Mouse (Mus musculus) embryonic facial prominence, embryonic 14.5 days (tissue): ENCODE data around the gene Mcrip1. TPM values are rescaled to one million over a fixed set of nuclear protein-coding genes. Genes with fewer than 3 reads are reported as not detected.

Experiments
- ATAC-seq: fragments of 200-750 bp; cut with Nextera tagmentation; 2 replicates; pipeline ENCODE4 v1.8.0; 2017; ENCODE audit warnings: low read depth, moderate number of reproducible peaks, moderate TSS enrichment
- DNase-seq: peaks from one replicate; pipeline ENCODE4 v3.0.0-alpha.2; 2015; ENCODE audit warnings: low spot score
- H3K27ac ChIP-seq: fragments of 300-500 bp; sonication (generic); replicated peaks from 2 replicates; pipeline ENCODE4 v1.5.1; 2014; ENCODE audit warnings: low read depth, mild to moderate bottlenecking, low read length, moderate library complexity
- H3K27me3 ChIP-seq: fragments of 300-500 bp; sonication (generic); replicated peaks from 2 replicates; pipeline ENCODE4 v1.6.1; 2014; ENCODE audit warnings: low read length; ENCODE audit not compliant: control insufficient read depth, insufficient read depth
- H3K36me3 ChIP-seq: fragments of 300-500 bp; sonication (generic); 2 replicates; pipeline ENCODE4 v1.6.1; 2014; ENCODE audit warnings: low read length, mixed read lengths; ENCODE audit not compliant: control insufficient read depth, insufficient read depth
- H3K4me1 ChIP-seq: fragments of 300-500 bp; sonication (generic); 2 replicates; pipeline ENCODE4 v1.6.1; 2014; ENCODE audit warnings: antibody characterized with exemption, low read length; ENCODE audit not compliant: control insufficient read depth, insufficient read depth
- H3K4me2 ChIP-seq: fragments of 300-500 bp; sonication (generic); 2 replicates; pipeline ENCODE4 v1.6.1; 2014; ENCODE audit warnings: low read depth, mild to moderate bottlenecking, low read length, moderate library complexity, mixed read lengths
- H3K4me3 ChIP-seq: fragments of 300-500 bp; sonication (generic); 2 replicates; pipeline ENCODE4 v1.5.1; 2014; ENCODE audit warnings: low read depth, mild to moderate bottlenecking, low read length
- H3K9ac ChIP-seq: fragments of 300-500 bp; sonication (generic); 2 replicates; pipeline ENCODE4 v1.6.1; 2014; ENCODE audit warnings: low read depth, mild to moderate bottlenecking, low read length, moderate library complexity, mixed read lengths
- H3K9me3 ChIP-seq: fragments of 300-500 bp; sonication (generic); 2 replicates; pipeline ENCODE4 v1.6.1; 2016; ENCODE audit warnings: low read length; ENCODE audit not compliant: control insufficient read depth
- WGBS: fragments of 180-500 bp; shearing (Covaris S2); extraction: QIAGEN DNeasy Blood & Tissue Kit; methylation state at CpG from one replicate; pipeline ENCODE4 v1.1.7; 2014; 5-methylcytosine and 5-hydroxymethylcytosine counted together
- polyA plus RNA-seq: library from polyadenylated mRNA; unstranded; fragments of >200 nt; fragmentation: Nextera tagmentation; extraction: Ambion mirVana; gene quantifications from 2 replicates; pipeline ENCODE4 v1.2.1, GENCODE M21; 2014

Mcrip1 gene
- polyA plus RNA-seq, 1 experiment from 2014 or later, result 238 TPM

GRCm38 (mm10) chr11:120577211-120578023 lies 27.9 kb upstream of the Mcrip1 start:
- WGBS, result 81% methylated on average over 7 of the region's 7 CpGs
- no peak for DNase-seq

GRCm38 (mm10) chr11:120576365-120576981 lies 26.9 kb upstream of the Mcrip1 start:
- H3K9me3 ChIP-seq, result no peaks in the 10 kb centered on the region
- no peak overlapping the region for H3K4me3 ChIP-seq
- H3K4me2 ChIP-seq, result no peak overlapping the region
- H3K36me3 ChIP-seq, result peaks cover 34% of the 10 kb centered on the region
- no peak for ATAC-seq
- H3K27me3 ChIP-seq, result no peaks in the 10 kb centered on the region
- peaks cover 19% of the 10 kb centered on the region for H3K4me1 ChIP-seq
- DNase-seq, result no peak
- H3K9ac ChIP-seq, result no peak overlapping the region
- 86% methylated on average over 3 of the region's 3 CpGs for WGBS
- no peak overlapping the region for H3K27ac ChIP-seq

More at GRCm38 (mm10) chr11:120577211-120578023, 27.9 kb upstream of the Mcrip1 start:
- H3K4me2 ChIP-seq, result no peak overlapping the region
- H3K27me3 ChIP-seq, result no peaks in the 10 kb centered on the region
- H3K9ac ChIP-seq, result 0 out of 2 replicates have a peak overlapping the region, but pooled peaks have one; percentile 36
- no peaks in the 10 kb centered on the region for H3K9me3 ChIP-seq
- H3K4me1 ChIP-seq, result peaks cover 16% of the 10 kb centered on the region
- H3K4me3 ChIP-seq, result no peak overlapping the region
- no peak for ATAC-seq
- no peak overlapping the region for H3K27ac ChIP-seq
- H3K36me3 ChIP-seq, result peaks cover 33% of the 10 kb centered on the region

- Histone ChIP-seq H3K4me1 (peaks cover 25% of the 10 kb centered on the region), H3K27me3 (no peaks in the 10 kb centered on the region), H3K4me2 (no peak overlapping the region), H3K27ac (no peak overlapping the region), H3K36me3 (peaks cover 40% of the 10 kb centered on the region), H3K4me3 (no peak overlapping the region), H3K9ac (no peak overlapping the region), H3K9me3 (no peaks in the 10 kb centered on the region)
- DNase-seq (no peak), ATAC-seq (no peak)
These were observed 26.4 kb upstream of the Mcrip1 start for GRCm38 (mm10) chr11:120575940-120576339.

- 77% methylated on average over 2 of the region's 2 CpGs for WGBS
These were observed 25.5 kb upstream of the Mcrip1 start for GRCm38 (mm10) chr11:120575046-120575445.

GRCm38 (mm10) chr11:120574278-120574600 lies 24.7 kb upstream of the Mcrip1 start:
- H3K4me3 ChIP-seq, result peak overlapping the region; percentile 83
- peak overlapping the region; percentile 97 for H3K9ac ChIP-seq
- no peaks in the 10 kb centered on the region for H3K9me3 ChIP-seq
- H3K4me1 ChIP-seq, result peaks cover 17% of the 10 kb centered on the region
- no peaks in the 10 kb centered on the region for H3K27me3 ChIP-seq
- H3K4me2 ChIP-seq, result peak overlapping the region; percentile 92
- ATAC-seq (no peak), DNase-seq (no peak)
- peaks cover 46% of the 10 kb centered on the region for H3K36me3 ChIP-seq
- H3K27ac ChIP-seq, result peak overlapping the region; percentile 96
- 40% methylated on average over 5 of the region's 5 CpGs for WGBS

More at GRCm38 (mm10) chr11:120575046-120575445, 25.5 kb upstream of the Mcrip1 start:
- Histone ChIP-seq H3K9me3 (no peaks in the 10 kb centered on the region), H3K27ac (no peak overlapping the region), H3K9ac (0 out of 2 replicates have a peak overlapping the region, but pooled peaks have one; percentile 97), H3K4me1 (peaks cover 20% of the 10 kb centered on the region), H3K4me2 (no peak overlapping the region), H3K27me3 (no peaks in the 10 kb centered on the region), H3K36me3 (peaks cover 47% of the 10 kb centered on the region), H3K4me3 (no peak overlapping the region)
- DNase-seq, result no peak
- ATAC-seq, result no peak

- DNase-seq, result no peak
- Histone ChIP-seq H3K36me3 (peaks cover 46% of the 10 kb centered on the region), H3K4me3 (peak overlapping the region; percentile 83), H3K27ac (peak overlapping the region; percentile 96), H3K27me3 (no peaks in the 10 kb centered on the region), H3K4me2 (peak overlapping the region; percentile 92), H3K9me3 (no peaks in the 10 kb centered on the region), H3K9ac (peak overlapping the region; percentile 97), H3K4me1 (peaks cover 17% of the 10 kb centered on the region)
- 1% methylated on average over 23 of the region's 23 CpGs for WGBS
- no peak for ATAC-seq
These were observed 24.2 kb upstream of the Mcrip1 start for GRCm38 (mm10) chr11:120573585-120574277.

- Histone ChIP-seq H3K4me3 (peak within 1 kb of the TSS; percentile 83), H3K4me1 (peaks cover 17% of the 10 kb centered on the region), H3K9me3 (no peaks in the 10 kb centered on the region), H3K36me3 (peaks cover 46% of the 10 kb centered on the region), H3K27ac (peak within 1 kb of the TSS; percentile 96), H3K4me2 (peak within 1 kb of the TSS; percentile 92), H3K27me3 (no peaks in the 10 kb centered on the region), H3K9ac (peak within 1 kb of the TSS; percentile 97)
- 0% methylated on average over 55 of the region's 94 CpGs for WGBS
- ATAC-seq (peak; percentile 96), DNase-seq (peak; percentile 100)
These were observed 23.4 kb upstream of the Mcrip1 start, which contains the start of gene P4hb for GRCm38 (mm10) chr11:120572752-120573584. Gene P4hb, minus strand, starts transcription at chr11:120573253.

- ATAC-seq (peak; percentile 13), DNase-seq (no peak)
- Histone ChIP-seq H3K4me1 (peaks cover 17% of the 10 kb centered on the region), H3K9me3 (no peaks in the 10 kb centered on the region), H3K36me3 (peaks cover 46% of the 10 kb centered on the region), H3K4me3 (peak overlapping the region; percentile 83), H3K27me3 (no peaks in the 10 kb centered on the region), H3K27ac (peak overlapping the region; percentile 80), H3K4me2 (peak overlapping the region; percentile 92), H3K9ac (peak overlapping the region; percentile 97)
- 2% methylated on average over 10 of the region's 24 CpGs for WGBS
These were observed 22.9 kb upstream of the Mcrip1 start for GRCm38 (mm10) chr11:120572417-120572751.
